Mouse (Mus musculus) midbrain, postnatal 0 days (tissue): ENCODE measurements around the gene Ube2v1. TPM values are rescaled to one million over a fixed set of nuclear protein-coding genes. Genes with fewer than 3 reads are reported as not detected.

ENCODE experiments used
- ATAC-seq: fragments of 200-750 bp; cut with Nextera tagmentation; 2 replicates; pipeline ENCODE4 v1.8.0; 2017; ENCODE audit warnings: moderate number of reproducible peaks, mild to moderate bottlenecking, moderate TSS enrichment, moderate library complexity; ENCODE audit not compliant: low FRiP score
- DNase-seq: peaks from one replicate; pipeline ENCODE4 v3.0.0-alpha.2; 2015; ENCODE audit warnings: low spot score
- H3K27ac ChIP-seq: fragments of 300-500 bp; sonication (generic); 2 replicates; pipeline ENCODE4 v1.5.1; 2014; ENCODE audit warnings: low read depth, mild to moderate bottlenecking, low read length, mixed read lengths
- H3K27me3 ChIP-seq: fragments of 300-500 bp; sonication (generic); 2 replicates; pipeline ENCODE4 v1.6.1; 2014; ENCODE audit warnings: low read length, control low read depth, mixed read lengths; ENCODE audit not compliant: insufficient read depth
- H3K36me3 ChIP-seq: fragments of 300-500 bp; sonication (generic); 2 replicates; pipeline ENCODE4 v1.6.1; 2014; ENCODE audit warnings: low read length, control low read depth, mixed read lengths; ENCODE audit not compliant: insufficient read depth
- H3K4me1 ChIP-seq: fragments of 300-500 bp; sonication (generic); 2 replicates; pipeline ENCODE4 v1.6.1; 2014; ENCODE audit warnings: mild to moderate bottlenecking, control low read depth, antibody characterized with exemption, low read length, mixed read lengths; ENCODE audit not compliant: insufficient read depth
- H3K4me2 ChIP-seq: fragments of 300-500 bp; sonication (generic); 2 replicates; pipeline ENCODE4 v1.6.1; 2014; ENCODE audit warnings: low read depth, mild to moderate bottlenecking, low read length, mixed read lengths; ENCODE audit not compliant: poor library complexity, severe bottlenecking
- H3K4me3 ChIP-seq: fragments of 300-500 bp; sonication (generic); 2 replicates; pipeline ENCODE4 v1.5.1; 2014; ENCODE audit warnings: low read depth, mild to moderate bottlenecking, low read length, moderate library complexity
- H3K9ac ChIP-seq: fragments of 300-500 bp; sonication (generic); replicated peaks from 2 replicates; pipeline ENCODE4 v1.6.1; 2014; ENCODE audit warnings: mild to moderate bottlenecking, low read length, moderate library complexity, mixed read lengths; ENCODE audit not compliant: poor library complexity, severe bottlenecking
- H3K9me3 ChIP-seq: fragments of 300-500 bp; sonication (generic); 2 replicates; pipeline ENCODE4 v1.6.1; 2016; ENCODE audit warnings: low read length, control low read depth
- CTCF ChIP-seq: IDR thresholded peaks from 2 replicates; pipeline ENCODE4 v1.5.1; 2016; ENCODE audit warnings: antibody characterized with exemption, mild to moderate bottlenecking
- WGBS: fragments of 180-500 bp; shearing (Covaris S2); extraction: QIAGEN DNeasy Blood & Tissue Kit; methylation state at CpG from one replicate; pipeline ENCODE4 v1.1.7; 2014; 5-methylcytosine and 5-hydroxymethylcytosine counted together
- polyA plus RNA-seq: library from polyadenylated mRNA; unstranded; fragments of >200 nt; fragmentation: Nextera tagmentation; extraction: Ambion mirVana; gene quantifications from 2 replicates; pipeline ENCODE4 v1.2.1, GENCODE M21; 2015
- total RNA-seq: library from RNA; depleted of rRNA; stranded (reverse); fragments of >200 nt; gene quantifications from 2 replicates; pipeline ENCODE4 v1.2.3, GENCODE M21; 2014

The Ube2v1 gene
- total and polyA plus RNA-seq, 2 experiments from 2014 or later: 233 to 402 TPM

DNA sequence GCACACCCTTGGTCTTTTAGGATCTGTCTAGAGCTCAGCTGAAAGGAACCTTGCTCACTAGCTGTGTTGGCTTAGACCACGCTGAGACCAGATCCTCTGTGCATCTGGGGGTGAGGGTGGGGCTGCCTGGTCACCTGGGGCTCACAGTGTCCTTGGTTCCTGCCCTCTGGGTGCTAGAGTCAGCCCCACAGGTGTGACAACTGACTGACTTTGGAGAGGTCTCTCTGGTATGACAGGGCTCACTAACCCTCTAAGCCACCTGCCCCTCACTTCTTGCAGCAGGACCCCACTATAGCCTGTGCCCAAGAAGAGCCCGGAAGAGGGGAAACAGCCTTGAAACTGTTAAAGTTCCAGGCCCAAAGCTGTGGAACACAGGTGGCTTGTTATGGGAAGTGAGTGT lies 29.5 kb downstream of the Ube2v1 start:
- Histone ChIP-seq H3K4me2 (no peak overlapping the region), H3K9me3 (no peaks in the 10 kb centered on the region), H3K27me3 (no peaks in the 10 kb centered on the region), H3K4me3 (no peak overlapping the region), H3K36me3 (peaks cover 9% of the 10 kb centered on the region; the same call in 1 of the 2 replicates), H3K4me1 (no peaks in the 10 kb centered on the region), H3K27ac (no peak overlapping the region), H3K9ac (no peak overlapping the region)
- ATAC-seq (no peak), DNase-seq (no peak)
- no peak for TF ChIP-seq CTCF
- WGBS: 82% methylated on average over 2 of the region's 2 CpGs

DNA sequence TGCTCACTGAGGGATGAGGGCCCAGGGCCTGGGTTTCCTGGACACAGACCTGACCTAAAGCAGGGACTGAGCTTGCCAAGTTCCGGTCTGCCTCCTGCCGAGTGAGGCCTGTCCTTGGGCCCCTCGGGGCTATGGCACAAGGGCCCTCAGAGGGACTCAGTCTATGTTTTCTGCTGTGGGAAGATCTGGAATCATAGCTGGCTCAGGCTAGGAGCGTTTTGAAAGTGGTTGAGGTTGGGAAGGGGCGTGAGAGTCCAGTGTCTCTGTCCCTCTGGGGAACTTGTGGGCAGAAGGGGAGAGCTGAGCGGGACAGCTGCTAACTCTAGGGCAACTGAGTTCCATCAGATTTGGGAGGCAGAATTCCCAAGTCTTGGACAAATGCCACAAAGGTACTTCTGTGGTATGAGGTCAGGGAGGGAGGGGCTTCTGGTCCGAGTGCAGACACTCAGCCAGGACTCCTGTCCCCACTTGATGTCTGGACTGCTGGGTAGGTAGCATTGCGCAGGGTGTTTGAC lies 31.4 kb downstream of the Ube2v1 start:
- Histone ChIP-seq H3K27me3 (no peaks in the 10 kb centered on the region), H3K9me3 (no peaks in the 10 kb centered on the region), H3K27ac (no peak overlapping the region), H3K9ac (no peak overlapping the region), H3K4me2 (no peak overlapping the region), H3K4me1 (no peaks in the 10 kb centered on the region), H3K36me3 (no peaks in the 10 kb centered on the region), H3K4me3 (no peak overlapping the region)
- no peak for TF ChIP-seq CTCF
- 84% methylated on average over 8 of the region's 8 CpGs for WGBS
- DNase-seq: no peak
- ATAC-seq: no peak

DNA sequence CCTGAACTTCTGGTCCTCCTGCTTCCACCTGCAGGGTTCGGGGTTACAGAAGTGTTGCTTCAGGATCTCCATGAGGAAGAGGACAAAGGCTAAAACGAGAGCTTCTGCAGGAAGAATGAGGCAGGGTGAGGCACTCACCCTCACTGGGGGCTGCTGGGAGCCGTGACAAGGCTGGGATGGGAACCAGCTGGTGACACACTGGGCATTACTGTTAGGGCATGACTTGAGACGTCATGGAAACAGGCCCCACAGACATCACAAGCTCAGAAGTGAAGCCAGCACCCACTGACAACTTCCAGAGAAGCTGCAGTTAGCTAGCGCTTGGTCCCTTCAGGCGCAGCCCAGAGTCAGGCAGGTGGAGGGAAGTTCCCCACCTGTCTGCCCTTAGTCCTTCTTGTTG lies 32.0 kb downstream of the Ube2v1 start:
- Histone ChIP-seq H3K27ac (no peak overlapping the region), H3K9ac (no peak overlapping the region), H3K9me3 (no peaks in the 10 kb centered on the region), H3K36me3 (no peaks in the 10 kb centered on the region), H3K27me3 (no peaks in the 10 kb centered on the region), H3K4me1 (no peaks in the 10 kb centered on the region), H3K4me3 (no peak overlapping the region), H3K4me2 (no peak overlapping the region)
- ATAC-seq: no peak
- no peak for DNase-seq
- WGBS: 62% methylated on average over 6 of the region's 6 CpGs
- TF ChIP-seq CTCF: no peak

DNA sequence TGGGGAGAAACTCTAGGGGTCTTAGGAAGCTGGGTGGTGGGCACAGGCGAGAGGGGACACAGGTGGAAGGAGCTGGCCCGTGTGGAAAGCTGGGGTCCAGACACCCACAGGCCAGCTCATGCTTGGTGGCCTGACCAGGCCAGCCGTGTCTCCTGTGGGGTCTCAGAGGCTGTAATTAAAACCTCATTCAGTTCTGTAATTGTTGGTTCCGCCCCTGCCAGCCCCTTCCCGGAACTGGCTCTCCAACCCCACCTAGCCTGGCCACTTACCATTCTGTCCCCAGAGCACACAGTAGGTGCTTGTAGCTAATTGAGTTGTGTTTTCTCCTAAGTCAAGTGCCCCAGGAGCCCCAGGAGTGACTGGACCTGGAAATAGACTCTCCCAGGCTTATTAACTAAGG lies 32.7 kb downstream of the Ube2v1 start:
- TF ChIP-seq CTCF: no peak
- H3K36me3 ChIP-seq: no peaks in the 10 kb centered on the region
- H3K9ac ChIP-seq: no peak overlapping the region
- no peaks in the 10 kb centered on the region for H3K27me3 ChIP-seq
- ATAC-seq (no peak), DNase-seq (no peak)
- H3K4me2 ChIP-seq: no peak overlapping the region
- no peak overlapping the region for H3K27ac ChIP-seq
- no peaks in the 10 kb centered on the region for H3K4me1 ChIP-seq
- no peak overlapping the region for H3K4me3 ChIP-seq
- WGBS: 76% methylated on average over 5 of the region's 5 CpGs
- no peaks in the 10 kb centered on the region for H3K9me3 ChIP-seq

DNA sequence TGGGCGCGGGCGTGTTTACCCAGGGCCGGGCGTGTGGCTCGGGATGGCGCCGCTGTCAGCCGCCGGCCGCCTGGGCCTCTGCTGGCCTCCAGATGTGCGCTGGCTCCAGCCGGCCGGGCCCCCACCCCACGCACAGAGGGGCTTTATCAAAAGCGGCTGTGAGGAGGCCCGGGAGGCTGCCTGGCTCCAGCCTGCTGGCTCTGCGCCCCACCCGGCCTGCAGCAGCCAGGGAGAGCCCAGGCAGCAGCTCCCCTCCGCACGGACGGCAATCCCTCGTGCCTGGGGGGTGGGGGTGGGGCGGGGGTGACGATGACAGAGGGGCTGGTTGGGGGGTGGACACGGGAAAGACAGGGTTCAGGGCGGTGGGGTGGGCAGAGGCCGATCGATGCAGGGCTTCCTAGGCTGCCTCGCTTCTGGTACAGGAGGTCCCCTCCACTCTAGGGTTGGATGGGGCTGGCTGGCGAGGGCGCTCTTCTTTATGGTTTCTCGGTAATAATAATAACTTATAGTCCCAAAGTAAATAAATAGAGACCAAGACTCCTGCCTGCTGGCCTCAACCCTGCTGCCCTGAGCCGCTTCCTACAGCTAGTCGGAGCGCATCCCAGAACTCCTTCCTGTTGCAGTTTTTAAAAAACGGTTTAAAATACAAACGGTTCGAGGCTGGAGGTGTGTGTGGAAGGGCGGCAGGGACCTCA lies 34.3 kb downstream of the Ube2v1 start:
- TF ChIP-seq CTCF: no peak
- no peak for DNase-seq
- Histone ChIP-seq H3K9ac (no peak overlapping the region; the same call in 1 of the 2 replicates), H3K4me2 (peak overlapping the region; percentile 33), H3K4me1 (no peaks in the 10 kb centered on the region), H3K4me3 (no peak overlapping the region), H3K27me3 (no peaks in the 10 kb centered on the region), H3K9me3 (no peaks in the 10 kb centered on the region), H3K27ac (no peak overlapping the region), H3K36me3 (no peaks in the 10 kb centered on the region)
- 35% methylated on average over 39 of the region's 40 CpGs for WGBS
- ATAC-seq: no peak

DNA sequence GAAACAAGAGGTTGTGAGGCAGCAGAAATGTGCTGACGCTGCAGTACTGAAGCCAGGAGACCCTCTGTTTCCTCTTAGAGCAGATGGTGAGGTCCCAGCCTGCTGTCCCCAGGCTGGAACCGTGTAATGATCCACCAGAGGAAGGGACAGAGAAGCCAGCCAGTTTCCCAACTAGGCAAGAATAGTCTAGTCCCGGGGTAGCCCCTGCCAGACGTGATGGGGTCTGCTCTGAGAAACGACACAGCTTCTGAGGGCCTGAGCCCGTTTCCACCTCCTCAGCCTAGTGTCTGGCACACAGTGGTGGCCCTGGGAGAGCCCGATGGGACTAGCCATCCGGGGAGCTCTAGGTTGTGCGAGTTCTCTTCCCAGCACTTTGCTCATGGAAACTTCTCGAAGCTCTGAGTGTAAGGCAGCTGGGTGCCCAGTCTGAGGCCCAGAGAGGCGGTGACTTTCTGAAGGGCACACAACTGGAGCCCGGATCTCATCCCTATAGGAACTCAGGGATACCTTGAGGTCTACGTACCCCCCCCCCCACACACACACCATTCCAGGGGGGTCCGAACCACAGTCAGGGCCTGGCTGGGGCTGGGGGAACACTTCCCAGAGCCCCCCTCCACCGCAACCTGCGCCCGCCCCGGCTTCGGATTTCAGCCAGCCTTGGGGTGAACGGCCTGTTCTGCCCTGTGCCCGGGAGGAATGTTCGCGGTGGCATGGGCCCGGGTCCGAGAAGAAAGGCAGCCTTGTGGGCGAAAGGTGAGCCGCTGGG lies 35.0 kb downstream of the Ube2v1 start:
- Histone ChIP-seq H3K36me3 (no peaks in the 10 kb centered on the region), H3K27ac (no peak overlapping the region), H3K27me3 (no peaks in the 10 kb centered on the region), H3K9ac (no peak overlapping the region; the same call in 1 of the 2 replicates), H3K4me1 (no peaks in the 10 kb centered on the region), H3K4me2 (peak overlapping the region; percentile 33), H3K4me3 (no peak overlapping the region), H3K9me3 (no peaks in the 10 kb centered on the region)
- DNase-seq: peak; percentile 28
- no peak for TF ChIP-seq CTCF
- WGBS: 44% methylated on average over 27 of the region's 27 CpGs
- no peak for ATAC-seq
